Mouse (Mus musculus) stomach, postnatal 0 days (tissue): ENCODE data around the gene Clec16a. TPM values are rescaled to one million over a fixed set of nuclear protein-coding genes. Genes with fewer than 3 reads are reported as not detected.

Experiments
- ATAC-seq: fragments of 200-750 bp; cut with Nextera tagmentation; 2 replicates; pipeline ENCODE4 v1.8.0; 2017; ENCODE audit not compliant: low FRiP score, low TSS enrichment
- DNase-seq: peaks from one replicate; pipeline ENCODE4 v3.0.0-alpha.2; 2016; ENCODE audit warnings: low spot score
- H3K27ac ChIP-seq: fragments of 300-500 bp; sonication (generic); replicated peaks from 2 replicates; pipeline ENCODE4 v1.5.1; 2014; ENCODE audit warnings: mild to moderate bottlenecking, control low read depth
- H3K27me3 ChIP-seq: fragments of 300-500 bp; sonication (generic); 2 replicates; pipeline ENCODE4 v1.6.1; 2014; ENCODE audit warnings: low read length; ENCODE audit not compliant: control insufficient read depth, insufficient read depth
- H3K36me3 ChIP-seq: fragments of 300-500 bp; sonication (generic); 2 replicates; pipeline ENCODE4 v1.6.1; 2014; ENCODE audit warnings: low read length, mixed read lengths; ENCODE audit not compliant: control insufficient read depth, insufficient read depth
- H3K4me1 ChIP-seq: fragments of 300-500 bp; sonication (generic); replicated peaks from 2 replicates; pipeline ENCODE4 v1.6.1; 2014; ENCODE audit warnings: antibody characterized with exemption; ENCODE audit not compliant: control insufficient read depth, insufficient read depth
- H3K4me2 ChIP-seq: fragments of 300-500 bp; sonication (generic); replicated peaks from 2 replicates; pipeline ENCODE4 v1.6.1; 2014; ENCODE audit warnings: low read depth, mild to moderate bottlenecking, control low read depth, moderate library complexity
- H3K4me3 ChIP-seq: fragments of 300-500 bp; sonication (generic); 2 replicates; pipeline ENCODE4 v1.5.1; 2014; ENCODE audit warnings: low read depth, low read length, control low read depth
- H3K9ac ChIP-seq: fragments of 300-500 bp; sonication (generic); 2 replicates; pipeline ENCODE4 v1.6.1; 2014; ENCODE audit warnings: mild to moderate bottlenecking, low read length, control low read depth, mixed read lengths
- H3K9me3 ChIP-seq: fragments of 300-500 bp; sonication (generic); 2 replicates; pipeline ENCODE4 v1.6.1; 2016; ENCODE audit warnings: low read length; ENCODE audit not compliant: control insufficient read depth
- CTCF ChIP-seq: IDR thresholded peaks from 2 replicates; pipeline ENCODE4 v1.5.1; 2016; ENCODE audit warnings: antibody characterized with exemption, low read depth, mild to moderate bottlenecking, moderate library complexity
- EP300 ChIP-seq: optimal IDR thresholded peaks from 2 replicates; pipeline ENCODE3; 2016; ENCODE audit warnings: antibody characterized with exemption
- WGBS: fragments of 180-500 bp; shearing (Covaris S2); extraction: QIAGEN DNeasy Blood & Tissue Kit; methylation state at CpG from one replicate; pipeline ENCODE4 v1.1.7; 2014; 5-methylcytosine and 5-hydroxymethylcytosine counted together
- polyA plus RNA-seq: library from polyadenylated mRNA; unstranded; fragments of >200 nt; fragmentation: Nextera tagmentation; extraction: Ambion mirVana; gene quantifications from 2 replicates; pipeline ENCODE4 v1.2.1, GENCODE M21; 2015

Gene Clec16a
- polyA plus RNA-seq, 1 experiment from 2014 or later, result 28.1 TPM

- no peak for ATAC-seq
- Histone ChIP-seq H3K4me3 (no peak overlapping the region), H3K27ac (no peak overlapping the region), H3K4me2 (no peak overlapping the region), H3K27me3 (no peaks in the 10 kb centered on the region), H3K4me1 (peaks cover 2% of the 10 kb centered on the region; the same call in 1 of the 2 replicates), H3K36me3 (no peaks in the 10 kb centered on the region), H3K9me3 (no peaks in the 10 kb centered on the region), H3K9ac (no peak overlapping the region)
- no peak for DNase-seq
- TF ChIP-seq CTCF, result no peak
- no peak for TF ChIP-seq EP300
- WGBS, result 45% methylated on average over 4 of the region's 4 CpGs
Observed at GRCm38 (mm10) chr16:10642857-10643633, 97.9 kb downstream of the Clec16a start.

- Histone ChIP-seq H3K27ac (no peak overlapping the region), H3K9me3 (no peaks in the 10 kb centered on the region), H3K36me3 (no peaks in the 10 kb centered on the region), H3K27me3 (no peaks in the 10 kb centered on the region), H3K4me3 (no peak overlapping the region), H3K9ac (no peak overlapping the region), H3K4me1 (peaks cover 2% of the 10 kb centered on the region; the same call in 1 of the 2 replicates), H3K4me2 (no peak overlapping the region)
- TF ChIP-seq EP300, result no peak
- TF ChIP-seq CTCF, result no peak
- DNase-seq (no peak), ATAC-seq (0 out of 2 replicates have a peak, but pooled peaks have one; percentile 5)
Observed at GRCm38 (mm10) chr16:10644238-10644637, 99.1 kb downstream of the Clec16a start.

GRCm38 (mm10) chr16:10644731-10645130 lies 99.6 kb downstream of the Clec16a start:
- ATAC-seq (no peak), DNase-seq (no peak)
- Histone ChIP-seq H3K36me3 (no peaks in the 10 kb centered on the region), H3K4me2 (no peak overlapping the region), H3K27me3 (no peaks in the 10 kb centered on the region), H3K27ac (no peak overlapping the region), H3K4me1 (no peaks in the 10 kb centered on the region), H3K4me3 (no peak overlapping the region), H3K9ac (no peak overlapping the region), H3K9me3 (no peaks in the 10 kb centered on the region)
- WGBS, result 95% methylated on average over 8 of the region's 8 CpGs
- no peak for TF ChIP-seq CTCF
- TF ChIP-seq EP300, result no peak

GRCm38 (mm10) chr16:10651804-10652203 lies 106.7 kb downstream of the Clec16a start:
- DNase-seq, result no peak
- Histone ChIP-seq H3K27ac (no peak overlapping the region), H3K4me3 (no peak overlapping the region), H3K9me3 (no peaks in the 10 kb centered on the region), H3K4me2 (no peak overlapping the region), H3K4me1 (peaks cover 2% of the 10 kb centered on the region; the same call in 1 of the 2 replicates), H3K27me3 (no peaks in the 10 kb centered on the region), H3K9ac (no peak overlapping the region), H3K36me3 (no peaks in the 10 kb centered on the region)
- no peak for TF ChIP-seq CTCF
- TF ChIP-seq EP300, result no peak
- ATAC-seq, result no peak

- no peak for DNase-seq
Observed at GRCm38 (mm10) chr16:10652935-10653334, 107.8 kb downstream of the Clec16a start.

GRCm38 (mm10) chr16:10655236-10655635 lies 110.1 kb downstream of the Clec16a start:
- TF ChIP-seq EP300, result no peak
- TF ChIP-seq CTCF, result no peak
- WGBS, result 64% methylated on average over 3 of the region's 3 CpGs
- H3K27ac ChIP-seq, result no peak overlapping the region
- no peak overlapping the region for H3K4me3 ChIP-seq
- H3K27me3 ChIP-seq, result no peaks in the 10 kb centered on the region
- H3K4me1 ChIP-seq, result peaks cover 5% of the 10 kb centered on the region; the same call in 1 of the 2 replicates
- no peaks in the 10 kb centered on the region for H3K36me3 ChIP-seq
- H3K4me2 ChIP-seq, result no peak overlapping the region
- no peak overlapping the region for H3K9ac ChIP-seq
- no peaks in the 10 kb centered on the region for H3K9me3 ChIP-seq
- ATAC-seq (no peak), DNase-seq (no peak)

More at GRCm38 (mm10) chr16:10652935-10653334, 107.8 kb downstream of the Clec16a start:
- Histone ChIP-seq H3K4me2 (no peak overlapping the region), H3K36me3 (no peaks in the 10 kb centered on the region), H3K9ac (no peak overlapping the region), H3K27ac (no peak overlapping the region), H3K4me1 (peaks cover 4% of the 10 kb centered on the region; the same call in 1 of the 2 replicates), H3K9me3 (no peaks in the 10 kb centered on the region), H3K4me3 (no peak overlapping the region), H3K27me3 (no peaks in the 10 kb centered on the region)
- WGBS, result 75% methylated on average over 3 of the region's 3 CpGs
- ATAC-seq, result no peak
- TF ChIP-seq CTCF (no peak), EP300 (no peak)
